Mouse (Mus musculus): ENCODE measurements around the gene Trpm5. TPM values are rescaled to one million over a fixed set of nuclear protein-coding genes. Genes with fewer than 3 reads are reported as not detected.

Gene Trpm5
- polyA plus RNA-seq, 1 experiment from 2014 or later: 0.73 TPM

GRCm38 (mm10) chr7:143058221-143058697 is 36.2 kb downstream of the Trpm5 start:
- ATAC-seq (ENCODE audit: low read depth): peak; percentile 25
- H3K9ac ChIP-seq: peak overlapping the region; percentile 37
- H3K9me3 ChIP-seq (replicated peaks): no peaks in the 10 kb centered on the region
- peaks cover 23% of the 10 kb centered on the region for H3K36me3 ChIP-seq
- DNase-seq: no peak
- peak overlapping the region; percentile 74 for H3K27ac ChIP-seq
- WGBS (ENCODE audit: insufficient replicate concordance): 14% methylated on average over 5 of the region's 5 CpGs
- no peaks in the 10 kb centered on the region for H3K27me3 ChIP-seq
- 0 out of 2 replicates have a peak overlapping the region, but pooled peaks have one; percentile 3 for H3K4me3 ChIP-seq (replicated peaks)
- peak overlapping the region; percentile 51 for H3K4me2 ChIP-seq
- H3K4me1 ChIP-seq (replicated peaks): peaks cover 89% of the 10 kb centered on the region

GRCm38 (mm10) chr7:143057667-143058220 is 36.7 kb downstream of the Trpm5 start:
- ATAC-seq (ENCODE audit: low read depth) (peak; percentile 56), DNase-seq (peak; percentile 46)
- H3K27ac ChIP-seq: peak overlapping the region; percentile 74
- no peaks in the 10 kb centered on the region for H3K27me3 ChIP-seq
- H3K9ac ChIP-seq: peak overlapping the region; percentile 37; the same call in 1 of the 2 replicates
- peak overlapping the region; percentile 51 for H3K4me2 ChIP-seq
- peaks cover 94% of the 10 kb centered on the region for H3K4me1 ChIP-seq (replicated peaks)
- H3K4me3 ChIP-seq (replicated peaks): 0 out of 2 replicates have a peak overlapping the region, but pooled peaks have one; percentile 3
- H3K9me3 ChIP-seq (replicated peaks): no peaks in the 10 kb centered on the region
- WGBS (ENCODE audit: insufficient replicate concordance): 3% methylated on average over 9 of the region's 9 CpGs
- peaks cover 18% of the 10 kb centered on the region for H3K36me3 ChIP-seq

- WGBS (ENCODE audit: insufficient replicate concordance): 33% methylated on average over 5 of the region's 5 CpGs
- Histone ChIP-seq H3K27me3 (no peaks in the 10 kb centered on the region), H3K9me3 (replicated peaks) (no peaks in the 10 kb centered on the region), H3K4me2 (peak overlapping the region; percentile 95), H3K4me3 (replicated peaks) (no peak overlapping the region), H3K27ac (peak overlapping the region; percentile 74), H3K9ac (peak overlapping the region; percentile 37), H3K36me3 (peaks cover 11% of the 10 kb centered on the region), H3K4me1 (replicated peaks) (peaks cover 97% of the 10 kb centered on the region)
- DNase-seq (no peak), ATAC-seq (ENCODE audit: low read depth) (no peak)
Measured at GRCm38 (mm10) chr7:143057023-143057422, 37.4 kb downstream of the Trpm5 start.

DNA sequence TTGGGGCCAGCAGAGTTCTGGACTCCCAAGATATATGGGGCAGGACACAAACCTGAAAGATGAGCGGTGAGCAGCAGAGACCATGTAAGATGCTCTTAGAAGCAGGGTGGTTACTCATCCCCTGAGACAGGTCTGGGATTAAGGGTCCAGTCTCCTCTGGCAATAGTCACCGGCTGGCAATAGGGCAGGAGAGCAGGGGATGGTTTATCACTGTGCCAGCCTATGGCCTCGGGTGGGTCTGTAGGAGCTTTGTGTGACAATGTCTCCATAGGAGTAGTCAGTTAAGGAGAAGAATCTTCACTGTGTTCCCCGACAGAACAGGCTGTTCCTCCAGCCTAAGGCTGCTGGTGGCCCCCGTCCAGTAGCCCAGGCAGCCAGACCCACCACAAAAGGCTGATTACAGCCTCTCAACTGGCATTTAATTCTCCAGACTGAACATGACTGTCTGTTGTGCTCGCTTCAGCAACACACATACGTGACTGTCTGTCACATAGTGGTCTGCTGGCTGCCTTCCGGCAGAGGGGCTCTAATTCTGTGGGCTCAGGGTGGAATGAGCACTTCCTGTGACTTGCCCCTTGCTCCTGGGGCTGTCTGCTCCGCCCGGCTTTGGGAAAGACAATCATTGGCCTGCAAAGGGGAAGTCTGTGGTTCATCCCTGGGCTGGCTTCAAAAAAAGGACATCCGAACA is 38.8 kb downstream of the Trpm5 start:
- DNase-seq: no peak
- Histone ChIP-seq H3K4me3 (replicated peaks) (peak overlapping the region; percentile 79), H3K27me3 (no peaks in the 10 kb centered on the region), H3K9me3 (replicated peaks) (no peaks in the 10 kb centered on the region), H3K4me1 (replicated peaks) (peaks cover 95% of the 10 kb centered on the region), H3K9ac (peak overlapping the region; percentile 83), H3K36me3 (0 out of 2 replicates have a peak, but pooled peaks cover 3% of the 10 kb centered on the region), H3K27ac (peak overlapping the region; percentile 74), H3K4me2 (peak overlapping the region; percentile 95)
- ATAC-seq (ENCODE audit: low read depth): no peak
- WGBS (ENCODE audit: insufficient replicate concordance): 33% methylated on average over 11 of the region's 11 CpGs

- DNase-seq (no peak), ATAC-seq (ENCODE audit: low read depth) (no peak)
- no peaks in the 10 kb centered on the region for H3K9me3 ChIP-seq (replicated peaks)
- no peaks in the 10 kb centered on the region for H3K27me3 ChIP-seq
- H3K9ac ChIP-seq: peak overlapping the region; percentile 83
- peak overlapping the region; percentile 95 for H3K4me2 ChIP-seq
- peak overlapping the region; percentile 74 for H3K27ac ChIP-seq
- WGBS (ENCODE audit: insufficient replicate concordance): 37% methylated on average over 3 of the region's 3 CpGs
- peaks cover 91% of the 10 kb centered on the region for H3K4me1 ChIP-seq (replicated peaks)
- no peaks in the 10 kb centered on the region for H3K36me3 ChIP-seq
- peak overlapping the region; percentile 79 for H3K4me3 ChIP-seq (replicated peaks)
Measured at GRCm38 (mm10) chr7:143055001-143055400, 39.4 kb downstream of the Trpm5 start.

DNA sequence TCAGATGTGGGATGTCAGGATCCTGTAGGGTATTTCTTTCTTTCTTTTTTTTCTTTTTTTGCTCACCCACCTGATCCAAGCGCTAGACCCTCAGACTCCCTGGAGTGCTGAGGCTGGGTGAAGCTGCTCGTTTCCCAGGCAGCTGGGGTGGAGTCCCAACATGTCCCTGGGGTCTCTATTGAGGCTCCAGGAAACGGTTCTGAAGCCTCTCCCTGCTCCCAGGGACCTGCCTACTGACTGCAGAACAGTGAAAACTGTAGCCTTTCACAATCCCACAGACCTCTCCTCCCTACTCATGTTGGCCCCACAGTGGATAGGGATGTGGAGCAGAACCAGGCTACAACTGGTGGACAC is 39.9 kb downstream of the Trpm5 start:
- no peaks in the 10 kb centered on the region for H3K9me3 ChIP-seq (replicated peaks)
- no peaks in the 10 kb centered on the region for H3K36me3 ChIP-seq
- H3K27me3 ChIP-seq: no peaks in the 10 kb centered on the region
- WGBS (ENCODE audit: insufficient replicate concordance): 30% methylated on average over 3 of the region's 3 CpGs
- peak overlapping the region; percentile 74; the same call in 1 of the 2 replicates for H3K27ac ChIP-seq
- peak overlapping the region; percentile 79 for H3K4me3 ChIP-seq (replicated peaks)
- H3K4me1 ChIP-seq (replicated peaks): peaks cover 87% of the 10 kb centered on the region
- DNase-seq (no peak), ATAC-seq (ENCODE audit: low read depth) (no peak)
- H3K9ac ChIP-seq: peak overlapping the region; percentile 83
- peak overlapping the region; percentile 95 for H3K4me2 ChIP-seq

DNA sequence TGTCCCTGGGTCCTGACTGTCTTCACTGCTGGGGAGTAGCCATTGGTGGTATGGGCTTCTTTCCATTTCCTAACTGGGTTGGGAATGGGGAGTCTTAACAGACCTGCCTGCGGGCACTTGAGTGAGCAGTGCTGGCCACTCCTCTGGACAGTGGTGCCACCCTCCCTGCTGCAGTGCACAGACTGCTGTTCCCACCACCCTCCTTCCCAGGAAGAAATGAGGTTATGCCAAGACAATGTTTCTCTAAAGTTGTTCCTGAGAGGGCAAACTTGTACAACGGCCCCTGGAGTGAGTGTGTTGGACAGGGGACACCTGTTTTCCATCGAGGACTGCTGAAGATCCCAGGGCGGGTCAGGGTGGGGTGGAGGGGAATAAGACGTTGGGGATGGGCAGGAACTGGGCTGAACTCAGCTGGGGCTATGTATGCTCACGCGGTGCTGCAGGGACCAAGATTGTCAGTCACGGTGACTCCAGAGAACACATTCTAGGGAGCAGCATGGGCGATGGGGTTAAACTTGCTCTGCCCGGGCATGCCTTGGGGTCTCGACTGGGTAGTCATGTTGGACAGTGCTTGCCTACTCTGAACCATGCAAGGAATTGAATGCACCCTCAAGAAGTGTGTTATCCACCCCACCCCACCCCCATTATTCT is 40.4 kb downstream of the Trpm5 start:
- Histone ChIP-seq H3K4me2 (peak overlapping the region; percentile 95), H3K27ac (peak overlapping the region; percentile 27; the same call in 1 of the 2 replicates), H3K4me1 (replicated peaks) (peaks cover 82% of the 10 kb centered on the region), H3K27me3 (no peaks in the 10 kb centered on the region), H3K9me3 (replicated peaks) (no peaks in the 10 kb centered on the region), H3K36me3 (no peaks in the 10 kb centered on the region), H3K4me3 (replicated peaks) (peak overlapping the region; percentile 79), H3K9ac (peak overlapping the region; percentile 83)
- DNase-seq (no peak), ATAC-seq (ENCODE audit: low read depth) (no peak)
- 16% methylated on average over 11 of the region's 11 CpGs for WGBS (ENCODE audit: insufficient replicate concordance)

- Histone ChIP-seq H3K9ac (peak overlapping the region; percentile 83), H3K4me1 (replicated peaks) (peaks cover 74% of the 10 kb centered on the region), H3K27ac (peak overlapping the region; percentile 89), H3K4me2 (peak overlapping the region; percentile 95), H3K9me3 (replicated peaks) (no peaks in the 10 kb centered on the region), H3K27me3 (no peaks in the 10 kb centered on the region), H3K4me3 (replicated peaks) (peak overlapping the region; percentile 79), H3K36me3 (no peaks in the 10 kb centered on the region)
- WGBS (ENCODE audit: insufficient replicate concordance): under 1% methylated on average over 46 of the region's 46 CpGs
- peak; percentile 66 for ATAC-seq (ENCODE audit: low read depth)
- DNase-seq: peak; percentile 42
Measured at GRCm38 (mm10) chr7:143053008-143053899, 41.2 kb downstream of the Trpm5 start.

DNA sequence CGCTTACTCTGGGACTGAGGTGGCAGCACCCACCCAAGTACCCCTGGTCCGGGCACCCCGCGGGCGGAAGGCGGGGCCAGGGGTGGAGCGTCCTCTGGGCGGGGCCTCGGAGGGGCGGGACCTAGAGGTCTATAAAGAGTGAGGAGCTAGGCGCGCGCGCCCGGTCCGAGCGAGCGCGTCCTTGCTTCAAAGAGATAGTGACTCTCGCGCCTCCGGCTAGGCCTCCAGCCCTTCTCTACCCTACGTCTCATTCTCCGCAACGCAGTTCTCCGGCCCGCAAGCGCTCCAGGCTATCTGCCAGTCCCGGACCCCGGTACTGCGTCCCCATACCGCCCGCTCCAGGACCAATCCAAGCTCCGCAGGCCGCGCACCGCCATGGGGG is 41.8 kb downstream of the Trpm5 start, which contains the start of gene Cd81:
TSS of gene Cd81 (plus strand) at position 114 of the 382 bp plus-strand sequence.
- Histone ChIP-seq H3K4me3 (replicated peaks) (peak within 1 kb of the TSS; percentile 79), H3K36me3 (no peaks in the 10 kb centered on the region), H3K9me3 (replicated peaks) (no peaks in the 10 kb centered on the region), H3K4me1 (replicated peaks) (peaks cover 67% of the 10 kb centered on the region), H3K9ac (peak within 1 kb of the TSS; percentile 83), H3K4me2 (peak within 1 kb of the TSS; percentile 95), H3K27ac (peak within 1 kb of the TSS; percentile 89), H3K27me3 (no peaks in the 10 kb centered on the region)
- DNase-seq (peak; percentile 77), ATAC-seq (ENCODE audit: low read depth) (peak; percentile 82)
- WGBS (ENCODE audit: insufficient replicate concordance): under 1% methylated on average over 37 of the region's 37 CpGs

GRCm38 (mm10) chr7:143051316-143051715 is 43.1 kb downstream of the Trpm5 start:
- H3K9ac ChIP-seq: no peak overlapping the region
- H3K9me3 ChIP-seq (replicated peaks): no peaks in the 10 kb centered on the region
- ATAC-seq (ENCODE audit: low read depth): no peak
- no peak for DNase-seq
- 29% methylated on average over 2 of the region's 2 CpGs for WGBS (ENCODE audit: insufficient replicate concordance)
- no peaks in the 10 kb centered on the region for H3K36me3 ChIP-seq
- no peak overlapping the region for H3K27ac ChIP-seq
- no peak overlapping the region for H3K4me3 ChIP-seq (replicated peaks)
- no peak overlapping the region for H3K4me2 ChIP-seq
- H3K4me1 ChIP-seq (replicated peaks): peaks cover 54% of the 10 kb centered on the region
- no peaks in the 10 kb centered on the region for H3K27me3 ChIP-seq
